Mouse (Mus musculus): ENCODE measurements at regions not wholly inside any gene's neighbourhood (a gene's known extent, or its start where the extent isn't known, plus 50 kb on each side); places are given as distances from the start of the nearest gene placed in this dataset.
A peak's percentile ranks its signal among the peaks of the same experiment; 100 is the strongest.

GRCm38 (mm10) chr13:82072449-82072848 lies 289.6 kb downstream of the Cetn3 start:
- Histone ChIP-seq H3K4me1 (ENCODE audit: insufficient read depth, low read length) (no peaks in the 10 kb centered on the region), H3K27me3 (ENCODE audit: insufficient read depth, low read length) (no peaks in the 10 kb centered on the region), H3K9me3 (ENCODE audit: low read length) (no peaks in the 10 kb centered on the region), H3K9ac (replicated peaks; ENCODE audit: low read length) (no peak overlapping the region), H3K4me2 (ENCODE audit: low read depth, low read length) (no peak overlapping the region), H3K36me3 (ENCODE audit: insufficient read depth, low read length) (no peaks in the 10 kb centered on the region), H3K27ac (no peak overlapping the region), H3K4me3 (ENCODE audit: low read length) (no peak overlapping the region)
- 85% methylated on average over 1 of the region's 1 CpGs for WGBS
- ATAC-seq (no peak), DNase-seq (ENCODE audit: low spot score) (no peak)
- TF ChIP-seq CTCF (IDR thresholded peaks at IDR 0.05; ENCODE audit: low read depth) = no peak

GRCm38 (mm10) chr13:82073343-82073742 lies 290.5 kb downstream of the Cetn3 start:
- Histone ChIP-seq H3K36me3 (ENCODE audit: insufficient read depth, low read length) (no peaks in the 10 kb centered on the region), H3K4me1 (ENCODE audit: insufficient read depth, low read length) (no peaks in the 10 kb centered on the region), H3K4me2 (ENCODE audit: low read depth, low read length) (no peak overlapping the region), H3K9me3 (ENCODE audit: low read length) (no peaks in the 10 kb centered on the region), H3K9ac (replicated peaks; ENCODE audit: low read length) (no peak overlapping the region), H3K27ac (no peak overlapping the region), H3K27me3 (ENCODE audit: insufficient read depth, low read length) (no peaks in the 10 kb centered on the region), H3K4me3 (ENCODE audit: low read length) (no peak overlapping the region)
- DNase-seq (ENCODE audit: low spot score) (no peak), ATAC-seq (no peak)
- no peak for TF ChIP-seq CTCF (IDR thresholded peaks at IDR 0.05; ENCODE audit: low read depth)

GRCm38 (mm10) chr13:82081375-82081774 lies 298.5 kb downstream of the Cetn3 start:
- Histone ChIP-seq H3K36me3 (ENCODE audit: insufficient read depth, low read length) (no peaks in the 10 kb centered on the region), H3K4me2 (ENCODE audit: low read depth, low read length) (no peak overlapping the region), H3K4me3 (ENCODE audit: low read length) (no peak overlapping the region), H3K27me3 (ENCODE audit: insufficient read depth, low read length) (no peaks in the 10 kb centered on the region), H3K4me1 (ENCODE audit: insufficient read depth, low read length) (no peaks in the 10 kb centered on the region), H3K27ac (no peak overlapping the region), H3K9me3 (ENCODE audit: low read length) (no peaks in the 10 kb centered on the region), H3K9ac (replicated peaks; ENCODE audit: low read length) (no peak overlapping the region)
- WGBS = 85% methylated on average over 2 of the region's 2 CpGs
- DNase-seq (ENCODE audit: low spot score) = no peak
- TF ChIP-seq CTCF (IDR thresholded peaks at IDR 0.05; ENCODE audit: low read depth) = no peak
- no peak for ATAC-seq

- no peaks in the 10 kb centered on the region for H3K27me3 ChIP-seq (ENCODE audit: insufficient read depth, low read length)
- DNase-seq (ENCODE audit: low spot score) (no peak), ATAC-seq (no peak)
- no peak overlapping the region for H3K4me3 ChIP-seq (ENCODE audit: low read length)
- no peaks in the 10 kb centered on the region for H3K36me3 ChIP-seq (ENCODE audit: insufficient read depth, low read length)
- no peak for TF ChIP-seq CTCF (IDR thresholded peaks at IDR 0.05; ENCODE audit: low read depth)
- H3K9me3 ChIP-seq (ENCODE audit: low read length) = no peaks in the 10 kb centered on the region
- no peak overlapping the region for H3K27ac ChIP-seq
- WGBS = 73% methylated on average over 3 of the region's 3 CpGs
- no peaks in the 10 kb centered on the region for H3K4me1 ChIP-seq (ENCODE audit: insufficient read depth, low read length)
- H3K4me2 ChIP-seq (ENCODE audit: low read depth, low read length) = no peak overlapping the region
- H3K9ac ChIP-seq (replicated peaks; ENCODE audit: low read length) = no peak overlapping the region
These were observed 304.8 kb downstream of the Cetn3 start for GRCm38 (mm10) chr13:82087635-82088034.

GRCm38 (mm10) chr13:82092186-82092585 lies 309.3 kb downstream of the Cetn3 start:
- no peaks in the 10 kb centered on the region for H3K4me1 ChIP-seq (ENCODE audit: insufficient read depth, low read length)
- ATAC-seq (no peak), DNase-seq (ENCODE audit: low spot score) (no peak)
- H3K36me3 ChIP-seq (ENCODE audit: insufficient read depth, low read length) = no peaks in the 10 kb centered on the region
- H3K4me2 ChIP-seq (ENCODE audit: low read depth, low read length) = no peak overlapping the region
- peak; percentile 22; the same call in 1 of the 2 replicates for TF ChIP-seq CTCF (IDR thresholded peaks at IDR 0.05; ENCODE audit: low read depth)
- H3K9me3 ChIP-seq (ENCODE audit: low read length) = no peaks in the 10 kb centered on the region
- 82% methylated on average over 5 of the region's 5 CpGs for WGBS
- no peak overlapping the region for H3K4me3 ChIP-seq (ENCODE audit: low read length)
- H3K27me3 ChIP-seq (ENCODE audit: insufficient read depth, low read length) = no peaks in the 10 kb centered on the region
- no peak overlapping the region for H3K9ac ChIP-seq (replicated peaks; ENCODE audit: low read length)
- no peak overlapping the region for H3K27ac ChIP-seq

GRCm38 (mm10) chr13:82106032-82106431 lies 323.2 kb downstream of the Cetn3 start:
- Histone ChIP-seq H3K4me1 (ENCODE audit: insufficient read depth, low read length) (no peaks in the 10 kb centered on the region), H3K27me3 (ENCODE audit: insufficient read depth, low read length) (no peaks in the 10 kb centered on the region), H3K4me2 (ENCODE audit: low read depth, low read length) (no peak overlapping the region), H3K9me3 (ENCODE audit: low read length) (no peaks in the 10 kb centered on the region), H3K9ac (replicated peaks; ENCODE audit: low read length) (no peak overlapping the region), H3K27ac (no peak overlapping the region), H3K4me3 (ENCODE audit: low read length) (no peak overlapping the region), H3K36me3 (ENCODE audit: insufficient read depth, low read length) (no peaks in the 10 kb centered on the region)
- DNase-seq (ENCODE audit: low spot score) (peak; percentile 31), ATAC-seq (no peak)
- no peak for TF ChIP-seq CTCF (IDR thresholded peaks at IDR 0.05; ENCODE audit: low read depth)
- 62% methylated on average over 2 of the region's 2 CpGs for WGBS

- DNase-seq (ENCODE audit: low spot score) (no peak), ATAC-seq (no peak)
- H3K4me3 ChIP-seq (ENCODE audit: low read length) = no peak overlapping the region
- 27% methylated on average over 7 of the region's 7 CpGs for WGBS
- H3K4me1 ChIP-seq (ENCODE audit: insufficient read depth, low read length) = no peaks in the 10 kb centered on the region
- no peaks in the 10 kb centered on the region for H3K27me3 ChIP-seq (ENCODE audit: insufficient read depth, low read length)
- no peak for TF ChIP-seq CTCF (IDR thresholded peaks at IDR 0.05; ENCODE audit: low read depth)
- no peaks in the 10 kb centered on the region for H3K9me3 ChIP-seq (ENCODE audit: low read length)
- H3K4me2 ChIP-seq (ENCODE audit: low read depth, low read length) = no peak overlapping the region
- no peak overlapping the region for H3K9ac ChIP-seq (replicated peaks; ENCODE audit: low read length)
- H3K36me3 ChIP-seq (ENCODE audit: insufficient read depth, low read length) = no peaks in the 10 kb centered on the region
- H3K27ac ChIP-seq = no peak overlapping the region
These were observed 347.2 kb downstream of the Cetn3 start for GRCm38 (mm10) chr13:82129777-82130735.

Data from hindbrain, postnatal 0 days (tissue).